Mouse (Mus musculus): ENCODE measurements around the gene Gpatch8.

DNA sequence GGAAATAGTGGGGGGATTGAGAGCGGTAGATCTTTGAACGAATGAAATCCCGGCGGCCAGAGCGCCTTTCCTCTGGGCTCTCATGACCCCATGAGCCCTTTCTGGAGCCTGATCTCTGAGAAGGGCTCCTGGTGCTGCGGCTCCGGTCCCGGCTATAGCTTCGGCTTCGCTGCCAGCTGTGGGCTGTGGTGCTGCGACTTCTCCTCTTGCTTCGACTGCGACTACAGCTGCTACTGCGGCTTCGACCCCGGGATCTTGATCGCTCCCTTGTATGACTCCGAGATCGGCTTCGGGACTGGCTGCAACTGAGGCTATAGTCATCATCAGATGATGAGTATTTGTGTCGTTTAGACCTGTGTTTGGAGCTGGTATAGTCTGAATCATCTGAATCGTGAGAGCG is 76.6 kb downstream of the Gpatch8 start:
- no peak for TF ChIP-seq EP300 (IDR thresholded peaks at IDR 0.05; ENCODE audit: insufficient read depth, low read depth, low read length)
- no peak for TF ChIP-seq CTCF (IDR thresholded peaks at IDR 0.05; ENCODE audit: low read depth, low read length)
- TF ChIP-seq POLR2A (IDR thresholded peaks at IDR 0.05; ENCODE audit: insufficient read depth, low read length) = no peak
